Mouse (Mus musculus): ENCODE measurements around the gene Cd274.

GRCm38 (mm10) chr19:29373438-29373837 lies 6.2 kb downstream of the Cd274 start:
- TF ChIP-seq CTCF (IDR thresholded peaks at IDR 0.05) (no peak), EP300 (IDR thresholded peaks at IDR 0.05) (no peak)

All from lung, postnatal 0 days (tissue).